Mouse (Mus musculus): ENCODE measurements around the gene Dexi. TPM values are rescaled to one million over a fixed set of nuclear protein-coding genes. Genes with fewer than 3 reads are reported as not detected.

The Dexi gene
- 16.1 and 18.1 TPM in 2 replicates for polyA plus RNA-seq (2012; ENCODE audit: insufficient read depth, insufficient read length, missing spikeins)

- Histone ChIP-seq H3K4me1 (ENCODE audit: control insufficient read depth, insufficient read depth, low read length) (peaks cover 19% of the 10 kb centered on the region), H3K27ac (ENCODE audit: insufficient read depth, low read depth, low read length) (no peak within 1 kb of the TSS), H3K4me3 (ENCODE audit: insufficient read depth, low read length) (peak within 1 kb of the TSS; percentile 86)
- no peak for TF ChIP-seq CTCF (IDR thresholded peaks at IDR 0.05; ENCODE audit: low read depth, low read length)
- TF ChIP-seq POLR2A (IDR thresholded peaks at IDR 0.05; ENCODE audit: borderline replicate concordance, low read depth, low read length) = peak; percentile 88
These were observed at the start of gene Dexi for GRCm38 (mm10) chr16:10542698-10543365. TSS of gene Dexi (minus strand) at chr16:10543054.

- no peak overlapping the region for H3K27ac ChIP-seq (ENCODE audit: insufficient read depth, low read depth, low read length)
- no peak for TF ChIP-seq CTCF (IDR thresholded peaks at IDR 0.05; ENCODE audit: low read depth, low read length)
- TF ChIP-seq POLR2A (IDR thresholded peaks at IDR 0.05; ENCODE audit: borderline replicate concordance, low read depth, low read length) = no peak
These were observed 43.7 kb upstream of the Dexi start for GRCm38 (mm10) chr16:10586546-10586945.

GRCm38 (mm10) chr16:10585165-10585564 lies 42.3 kb upstream of the Dexi start:
- no peak for TF ChIP-seq CTCF (IDR thresholded peaks at IDR 0.05; ENCODE audit: low read depth, low read length)
- no peak for TF ChIP-seq POLR2A (IDR thresholded peaks at IDR 0.05; ENCODE audit: borderline replicate concordance, low read depth, low read length)
- H3K4me1 ChIP-seq (ENCODE audit: control insufficient read depth, insufficient read depth, low read length) = no peaks in the 10 kb centered on the region
- no peak overlapping the region for H3K4me3 ChIP-seq (ENCODE audit: insufficient read depth, low read length)
- H3K27ac ChIP-seq (ENCODE audit: insufficient read depth, low read depth, low read length) = no peak overlapping the region

More at GRCm38 (mm10) chr16:10586546-10586945, 43.7 kb upstream of the Dexi start:
- Histone ChIP-seq H3K4me1 (ENCODE audit: control insufficient read depth, insufficient read depth, low read length) (no peaks in the 10 kb centered on the region), H3K4me3 (ENCODE audit: insufficient read depth, low read length) (no peak overlapping the region)

- Histone ChIP-seq H3K4me3 (ENCODE audit: insufficient read depth, low read length) (no peak overlapping the region), H3K4me1 (ENCODE audit: control insufficient read depth, insufficient read depth, low read length) (no peaks in the 10 kb centered on the region), H3K27ac (ENCODE audit: insufficient read depth, low read depth, low read length) (no peak overlapping the region)
- TF ChIP-seq POLR2A (IDR thresholded peaks at IDR 0.05; ENCODE audit: borderline replicate concordance, low read depth, low read length) (no peak), CTCF (IDR thresholded peaks at IDR 0.05; ENCODE audit: low read depth, low read length) (no peak)
These were observed 38.5 kb upstream of the Dexi start for GRCm38 (mm10) chr16:10581234-10581898.

- Histone ChIP-seq H3K4me3 (ENCODE audit: insufficient read depth, low read length) (no peak overlapping the region), H3K4me1 (ENCODE audit: control insufficient read depth, insufficient read depth, low read length) (no peaks in the 10 kb centered on the region), H3K27ac (ENCODE audit: insufficient read depth, low read depth, low read length) (no peak overlapping the region)
- TF ChIP-seq CTCF (IDR thresholded peaks at IDR 0.05; ENCODE audit: low read depth, low read length) (no peak), POLR2A (IDR thresholded peaks at IDR 0.05; ENCODE audit: borderline replicate concordance, low read depth, low read length) (no peak)
These were observed 35.5 kb upstream of the Dexi start for GRCm38 (mm10) chr16:10578376-10578775.

- no peaks in the 10 kb centered on the region for H3K4me1 ChIP-seq (ENCODE audit: control insufficient read depth, insufficient read depth, low read length)
- no peak overlapping the region for H3K4me3 ChIP-seq (ENCODE audit: insufficient read depth, low read length)
- H3K27ac ChIP-seq (ENCODE audit: insufficient read depth, low read depth, low read length) = no peak overlapping the region
- TF ChIP-seq POLR2A (IDR thresholded peaks at IDR 0.05; ENCODE audit: borderline replicate concordance, low read depth, low read length) (no peak), CTCF (IDR thresholded peaks at IDR 0.05; ENCODE audit: low read depth, low read length) (no peak)
These were observed 34.7 kb upstream of the Dexi start for GRCm38 (mm10) chr16:10577548-10577947.

- Histone ChIP-seq H3K4me1 (ENCODE audit: control insufficient read depth, insufficient read depth, low read length) (no peaks in the 10 kb centered on the region), H3K4me3 (ENCODE audit: insufficient read depth, low read length) (no peak overlapping the region), H3K27ac (ENCODE audit: insufficient read depth, low read depth, low read length) (no peak overlapping the region)
- TF ChIP-seq CTCF (IDR thresholded peaks at IDR 0.05; ENCODE audit: low read depth, low read length) (no peak), POLR2A (IDR thresholded peaks at IDR 0.05; ENCODE audit: borderline replicate concordance, low read depth, low read length) (no peak)
These were observed 33.1 kb upstream of the Dexi start for GRCm38 (mm10) chr16:10575915-10576314.

GRCm38 (mm10) chr16:10574936-10575335 lies 32.1 kb upstream of the Dexi start:
- H3K27ac ChIP-seq (ENCODE audit: insufficient read depth, low read depth, low read length) = no peak overlapping the region

GRCm38 (mm10) chr16:10571820-10572219 lies 29.0 kb upstream of the Dexi start:
- TF ChIP-seq CTCF (IDR thresholded peaks at IDR 0.05; ENCODE audit: low read depth, low read length) = no peak
- TF ChIP-seq POLR2A (IDR thresholded peaks at IDR 0.05; ENCODE audit: borderline replicate concordance, low read depth, low read length) = no peak
- peaks cover 14% of the 10 kb centered on the region for H3K4me1 ChIP-seq (ENCODE audit: control insufficient read depth, insufficient read depth, low read length)
- H3K4me3 ChIP-seq (ENCODE audit: insufficient read depth, low read length) = no peak overlapping the region
- H3K27ac ChIP-seq (ENCODE audit: insufficient read depth, low read depth, low read length) = no peak overlapping the region

More at GRCm38 (mm10) chr16:10574936-10575335, 32.1 kb upstream of the Dexi start:
- TF ChIP-seq CTCF (IDR thresholded peaks at IDR 0.05; ENCODE audit: low read depth, low read length) = no peak
- no peak for TF ChIP-seq POLR2A (IDR thresholded peaks at IDR 0.05; ENCODE audit: borderline replicate concordance, low read depth, low read length)
- Histone ChIP-seq H3K4me1 (ENCODE audit: control insufficient read depth, insufficient read depth, low read length) (peaks cover 4% of the 10 kb centered on the region), H3K4me3 (ENCODE audit: insufficient read depth, low read length) (no peak overlapping the region)

- TF ChIP-seq CTCF (IDR thresholded peaks at IDR 0.05; ENCODE audit: low read depth, low read length) (no peak), POLR2A (IDR thresholded peaks at IDR 0.05; ENCODE audit: borderline replicate concordance, low read depth, low read length) (no peak)
- H3K4me1 ChIP-seq (ENCODE audit: control insufficient read depth, insufficient read depth, low read length) = peaks cover 14% of the 10 kb centered on the region
- H3K4me3 ChIP-seq (ENCODE audit: insufficient read depth, low read length) = no peak overlapping the region
- no peak overlapping the region for H3K27ac ChIP-seq (ENCODE audit: insufficient read depth, low read depth, low read length)
These were observed 27.9 kb upstream of the Dexi start for GRCm38 (mm10) chr16:10570708-10571107.

All from bone marrow macrophage, adult 2 months (primary cell).